Mouse (Mus musculus) liver, adult 2 months (tissue): Measurements from ENCODE around the gene Pnp.

Source experiments
- CTCF ChIP-seq: fragments of 200-500 bp; IDR thresholded peaks from 2 replicates; pipeline ENCODE4 v1.5.1; 2011; ENCODE audit warnings: low read depth, low read length, control low read depth
- POLR2A ChIP-seq: fragments of 200-500 bp; IDR thresholded peaks from 2 replicates; pipeline ENCODE4 v1.6.1; 2011; ENCODE audit warnings: low read length, control low read depth; ENCODE audit not compliant: insufficient read depth; ENCODE audit errors: extremely low read depth

DNA sequence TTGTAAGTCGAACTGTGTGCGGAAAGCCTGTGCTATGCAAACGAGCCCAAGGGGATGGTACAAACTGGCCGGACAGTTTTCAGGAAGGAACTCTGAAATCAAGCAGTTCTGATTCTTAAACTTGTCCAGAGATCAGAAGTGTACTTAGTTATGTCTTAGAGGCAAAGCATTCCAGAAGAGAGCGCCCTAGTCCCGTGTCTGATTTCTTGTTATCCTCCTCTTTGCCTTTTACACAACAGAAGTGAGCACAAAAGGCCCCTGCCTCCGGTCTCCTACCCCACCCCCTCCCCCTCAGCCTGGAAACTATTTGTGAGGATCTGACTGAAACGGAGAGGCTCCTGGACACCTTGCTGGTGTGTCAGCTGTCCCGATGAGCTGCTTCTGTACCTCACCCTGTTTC, 45.8 kb downstream of the Pnp start:
- TF ChIP-seq CTCF = no peak
- no peak for TF ChIP-seq POLR2A
